Mouse (Mus musculus) hindlimb bud, embryonic 11.5 days (tissue): Measurements from ENCODE around the gene Thap12.
A peak's percentile ranks its signal among the peaks of the same experiment; 100 is the strongest.

ENCODE experiments used
- DNase-seq: peaks from one replicate; pipeline ENCODE4 v3.0.0-alpha.2; 2012; ENCODE audit warnings: low read depth, low spot score; ENCODE audit errors: extremely low spot score

Thap12 gene

GRCm38 (mm10) chr7:98697496-98697895 is 5.4 kb upstream of the Thap12 start:
- no peak for DNase-seq

- no peak for DNase-seq
Measured at GRCm38 (mm10) chr7:98698041-98698440, 4.9 kb upstream of the Thap12 start.

- DNase-seq = no peak
Measured at GRCm38 (mm10) chr7:98698590-98698989, 4.3 kb upstream of the Thap12 start.

GRCm38 (mm10) chr7:98701771-98702170 is 1.1 kb upstream of the Thap12 start:
- DNase-seq = no peak

GRCm38 (mm10) chr7:98703365-98703881 is 520 bp downstream of the Thap12 start:
- DNase-seq = no peak

GRCm38 (mm10) chr7:98704276-98704675 is 1.4 kb downstream of the Thap12 start:
- DNase-seq = no peak

- no peak for DNase-seq
Measured at GRCm38 (mm10) chr7:98713661-98714060, 10.8 kb downstream of the Thap12 start.

- DNase-seq = no peak
Measured at GRCm38 (mm10) chr7:98717438-98717837, 14.5 kb downstream of the Thap12 start.

- no peak for DNase-seq
Measured at GRCm38 (mm10) chr7:98719761-98720160, 16.9 kb downstream of the Thap12 start.

GRCm38 (mm10) chr7:98720731-98721130 is 17.8 kb downstream of the Thap12 start:
- no peak for DNase-seq

GRCm38 (mm10) chr7:98721172-98721571 is 18.3 kb downstream of the Thap12 start:
- DNase-seq = peak; percentile 93

- no peak for DNase-seq
Measured at GRCm38 (mm10) chr7:98721623-98722022, 18.7 kb downstream of the Thap12 start.

GRCm38 (mm10) chr7:98725686-98726195 is 22.8 kb downstream of the Thap12 start:
- no peak for DNase-seq

- no peak for DNase-seq
Measured at GRCm38 (mm10) chr7:98727986-98728385, 25.1 kb downstream of the Thap12 start.

GRCm38 (mm10) chr7:98728499-98728898 is 25.6 kb downstream of the Thap12 start:
- DNase-seq = no peak

GRCm38 (mm10) chr7:98729661-98730271 is 26.9 kb downstream of the Thap12 start:
- DNase-seq = no peak

GRCm38 (mm10) chr7:98733958-98734357 is 31.1 kb downstream of the Thap12 start:
- no peak for DNase-seq

GRCm38 (mm10) chr7:98734876-98735275 is 32.0 kb downstream of the Thap12 start:
- DNase-seq = no peak

- DNase-seq = no peak
Measured at GRCm38 (mm10) chr7:98736780-98737550, 34.1 kb downstream of the Thap12 start.

- DNase-seq = no peak
Measured at GRCm38 (mm10) chr7:98740363-98740762, 37.5 kb downstream of the Thap12 start.

- no peak for DNase-seq
Measured at GRCm38 (mm10) chr7:98743312-98743711, 40.4 kb downstream of the Thap12 start.

GRCm38 (mm10) chr7:98750404-98750803 is 47.5 kb downstream of the Thap12 start:
- DNase-seq = no peak
